Mouse (Mus musculus): ENCODE results near the gene Clstn2.

DNA sequence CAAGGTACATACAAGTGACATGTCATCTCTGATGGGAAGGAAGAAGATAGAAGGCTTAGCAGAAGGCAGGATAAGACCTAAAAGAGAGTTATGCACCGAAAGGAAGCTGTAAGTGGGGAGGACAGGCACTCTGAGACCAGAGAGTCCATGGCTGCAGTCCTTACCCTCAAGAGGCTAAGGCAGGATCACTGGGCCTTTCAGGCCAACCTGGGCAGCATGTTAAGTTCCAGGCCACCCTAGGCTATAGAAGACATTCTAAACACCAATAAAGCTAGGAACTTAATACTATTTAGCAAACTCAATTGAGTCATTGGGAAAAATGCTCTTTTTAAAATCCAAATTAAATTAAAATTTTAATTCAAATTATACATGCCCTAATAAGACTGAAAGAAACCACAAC is 258.0 kb downstream of the Clstn2 start:
- TF ChIP-seq CTCF (IDR thresholded peaks at IDR 0.05; ENCODE audit: borderline replicate concordance, insufficient read depth, low read depth, low read length) (no peak), POLR2A (IDR thresholded peaks at IDR 0.05; ENCODE audit: borderline replicate concordance, insufficient read depth, low read length) (no peak)

Data from cerebellum, adult 2 months (tissue).